Mouse (Mus musculus) embryo, embryonic 11.5 days (tissue): Measurements from ENCODE around the gene Inpp5b.

Experiments
- DNase-seq: peaks from one replicate; pipeline ENCODE4 v3.0.0-alpha.2; 2012; ENCODE audit warnings: low read depth, low spot score

Gene Inpp5b

GRCm38 (mm10) chr4:124765802-124766565 lies 24.3 kb downstream of the Inpp5b start:
- no peak for DNase-seq

GRCm38 (mm10) chr4:124766566-124766940 lies 24.9 kb downstream of the Inpp5b start:
- DNase-seq = no peak

DNA sequence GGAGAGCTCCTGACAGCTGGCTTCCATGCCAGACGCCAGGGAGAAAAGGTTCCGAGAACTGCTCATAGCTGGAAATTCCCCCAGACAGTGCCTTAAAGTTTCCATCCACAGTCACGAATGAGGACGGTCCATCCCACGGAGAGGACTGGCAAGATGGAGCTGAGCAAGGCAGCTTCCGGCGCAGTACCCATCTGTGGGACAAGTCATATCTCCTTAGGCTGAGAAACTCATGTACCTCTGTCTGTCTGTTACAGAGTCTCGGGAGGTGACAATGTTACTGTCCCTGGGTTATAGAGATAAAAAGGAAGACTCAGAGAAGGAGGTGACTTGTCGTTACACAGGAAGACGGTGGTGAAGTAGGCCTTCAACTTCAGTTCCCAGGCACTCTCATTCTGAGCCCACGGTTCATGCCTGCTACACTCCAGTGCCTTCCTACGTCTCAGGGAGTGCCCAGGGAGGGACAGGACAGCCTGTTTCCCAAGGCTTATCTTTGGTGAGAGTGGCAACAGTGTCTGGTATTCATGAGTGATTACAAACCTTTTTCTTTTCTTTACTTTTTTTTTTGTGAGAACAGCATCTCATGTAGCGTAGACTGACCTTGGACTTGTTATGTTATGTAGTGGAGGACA lies 27.4 kb downstream of the Inpp5b start:
- DNase-seq = no peak

DNA sequence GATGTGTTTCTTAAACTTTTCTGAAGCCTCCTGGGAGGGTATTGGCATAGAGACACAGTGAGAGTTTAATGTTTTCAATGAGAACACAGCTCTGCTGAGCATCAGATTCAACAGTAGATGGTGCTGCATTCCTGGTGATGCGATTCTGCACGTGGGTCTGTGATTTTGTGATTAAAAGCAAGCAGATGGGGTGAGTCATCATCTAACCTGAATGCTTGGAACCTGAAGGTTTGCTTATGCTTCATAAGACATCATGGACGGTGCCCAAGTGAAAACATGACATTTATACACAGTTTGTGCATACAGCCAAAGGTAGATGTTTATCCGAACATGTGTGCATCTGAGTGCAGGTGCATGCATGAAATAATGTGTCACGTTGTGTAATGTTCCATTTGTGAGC lies 29.0 kb downstream of the Inpp5b start:
- no peak for DNase-seq

DNA sequence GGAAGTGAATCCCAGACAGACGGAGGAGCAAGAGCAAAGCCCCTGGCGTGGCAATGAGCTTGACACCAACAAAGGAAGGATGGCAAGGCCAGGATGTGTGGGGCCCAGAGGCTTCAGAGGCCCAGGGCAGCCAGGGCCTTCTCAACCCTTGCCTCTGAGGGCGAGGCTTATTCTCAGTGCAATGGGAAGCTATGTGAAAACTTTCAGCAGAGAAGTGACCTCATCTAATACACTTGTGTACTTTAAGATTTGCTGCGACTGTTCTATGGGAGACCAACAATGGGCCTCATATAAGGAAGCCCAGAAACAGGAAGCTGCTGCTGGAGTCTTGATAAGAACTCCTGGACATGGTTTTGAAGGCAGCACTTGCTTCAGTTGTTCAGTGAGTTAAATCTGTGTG lies 30.5 kb downstream of the Inpp5b start:
- no peak for DNase-seq

DNA sequence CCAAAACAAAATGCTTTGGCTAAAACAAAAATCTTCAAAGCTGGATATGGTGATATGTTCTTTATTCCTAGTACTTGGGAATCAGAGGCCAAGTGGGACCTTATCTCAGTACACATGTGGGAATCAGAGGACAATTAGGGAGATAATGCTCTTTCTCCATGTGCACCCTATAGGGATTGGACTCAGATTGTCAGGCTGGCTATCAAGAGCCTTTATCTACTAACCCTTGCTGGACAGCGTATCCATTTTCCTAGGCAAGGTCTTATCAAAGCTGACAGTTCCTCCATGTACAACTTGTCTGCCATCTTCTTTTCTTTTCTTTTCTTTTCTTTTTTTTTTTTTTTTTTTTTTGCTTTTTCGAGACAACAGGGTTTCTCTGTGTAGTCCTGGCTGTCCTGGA lies 31.8 kb downstream of the Inpp5b start:
- no peak for DNase-seq

- no peak for DNase-seq
Measured at GRCm38 (mm10) chr4:124773995-124774394, 32.3 kb downstream of the Inpp5b start.

GRCm38 (mm10) chr4:124774429-124774828 lies 32.8 kb downstream of the Inpp5b start:
- no peak for DNase-seq

GRCm38 (mm10) chr4:124781361-124781760 lies 39.7 kb downstream of the Inpp5b start:
- no peak for DNase-seq

- no peak for DNase-seq
Measured at GRCm38 (mm10) chr4:124782395-124782794, 40.7 kb downstream of the Inpp5b start.

DNA sequence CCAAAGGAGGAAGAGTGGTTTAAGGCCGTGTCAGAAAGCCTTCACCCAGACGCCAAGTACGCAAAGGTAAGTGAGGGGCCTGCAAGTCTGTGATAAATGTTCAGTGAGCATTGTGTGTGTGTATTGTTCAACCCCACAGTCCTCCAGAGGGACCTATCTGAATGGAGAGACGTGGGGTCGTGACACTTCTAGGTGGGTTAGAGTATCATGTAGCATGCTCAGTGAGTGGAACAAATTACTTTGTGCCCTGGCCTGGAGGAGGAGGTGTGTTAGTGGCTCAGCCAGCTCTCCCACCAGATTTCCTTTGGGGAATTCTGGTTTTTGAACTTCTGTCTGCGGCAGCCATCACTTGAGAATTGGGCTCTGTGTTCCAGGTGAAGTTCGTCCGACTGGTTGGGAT lies 42.3 kb downstream of the Inpp5b start:
- DNase-seq = no peak

DNA sequence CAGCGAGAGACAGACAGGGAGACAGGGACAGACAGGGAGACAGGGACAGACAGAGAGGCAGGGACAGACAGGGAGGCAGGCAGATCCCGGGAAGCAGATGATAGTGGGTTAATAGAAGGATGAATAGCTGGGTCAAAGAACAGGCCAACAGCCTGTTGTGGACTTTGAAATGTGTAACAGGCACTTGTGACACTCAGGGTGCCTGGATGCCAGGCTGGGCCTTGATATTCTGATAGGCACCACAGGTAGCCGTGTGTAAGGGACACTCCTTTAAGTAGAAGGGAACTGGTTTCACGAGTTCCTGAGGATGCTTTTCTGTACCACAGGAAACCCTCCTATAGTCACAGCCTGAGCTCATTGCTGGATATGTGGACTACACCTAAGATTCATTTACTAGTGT lies 48.4 kb downstream of the Inpp5b start:
- no peak for DNase-seq

DNA sequence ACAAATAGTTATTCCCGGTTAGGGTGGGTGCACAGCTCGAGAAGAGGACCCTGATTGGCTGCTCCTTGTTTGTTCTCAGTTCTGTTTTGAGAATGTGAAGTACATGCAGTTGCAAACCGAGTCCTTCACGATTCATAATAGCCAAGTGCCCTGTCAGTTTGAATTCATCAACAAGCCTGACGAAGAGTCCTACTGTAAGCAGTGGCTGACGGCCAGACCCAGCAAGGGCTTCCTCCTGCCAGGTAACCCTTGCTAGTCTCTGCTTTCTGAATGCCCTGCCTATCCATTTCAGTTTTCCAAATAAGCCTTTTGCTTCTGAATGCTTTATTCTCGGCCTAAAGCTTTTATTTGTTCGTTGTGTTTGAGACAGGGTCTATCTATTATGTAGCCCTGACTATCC lies 50.5 kb downstream of the Inpp5b start:
- DNase-seq = no peak

- DNase-seq = no peak
Measured at GRCm38 (mm10) chr4:124796141-124796540, 54.5 kb downstream of the Inpp5b start.

DNA sequence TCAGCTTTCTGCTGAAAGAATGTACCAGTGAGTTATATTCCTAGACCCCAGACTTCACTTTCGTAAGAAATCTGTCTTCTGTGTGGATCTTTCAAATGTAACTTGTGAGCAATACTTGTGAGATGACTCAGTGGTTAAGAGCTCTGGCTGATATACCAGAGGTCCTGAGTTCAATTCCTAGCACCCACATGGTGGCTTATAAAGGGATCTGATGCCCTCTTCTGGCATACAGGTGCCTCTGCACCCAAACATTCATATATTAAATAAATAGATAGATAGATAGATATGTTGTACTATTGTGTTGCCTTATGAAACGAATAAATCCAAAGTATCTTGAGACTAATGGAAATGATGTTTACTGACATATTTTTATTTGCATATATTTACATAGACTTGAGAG lies 55.3 kb downstream of the Inpp5b start:
- DNase-seq = no peak

- DNase-seq = peak; percentile 85
Measured at GRCm38 (mm10) chr4:124801552-124802308, 60.1 kb downstream of the Inpp5b start, which contains the start of gene Mtf1. Gene Mtf1 (plus strand): TSS chr4:124802104.

DNA sequence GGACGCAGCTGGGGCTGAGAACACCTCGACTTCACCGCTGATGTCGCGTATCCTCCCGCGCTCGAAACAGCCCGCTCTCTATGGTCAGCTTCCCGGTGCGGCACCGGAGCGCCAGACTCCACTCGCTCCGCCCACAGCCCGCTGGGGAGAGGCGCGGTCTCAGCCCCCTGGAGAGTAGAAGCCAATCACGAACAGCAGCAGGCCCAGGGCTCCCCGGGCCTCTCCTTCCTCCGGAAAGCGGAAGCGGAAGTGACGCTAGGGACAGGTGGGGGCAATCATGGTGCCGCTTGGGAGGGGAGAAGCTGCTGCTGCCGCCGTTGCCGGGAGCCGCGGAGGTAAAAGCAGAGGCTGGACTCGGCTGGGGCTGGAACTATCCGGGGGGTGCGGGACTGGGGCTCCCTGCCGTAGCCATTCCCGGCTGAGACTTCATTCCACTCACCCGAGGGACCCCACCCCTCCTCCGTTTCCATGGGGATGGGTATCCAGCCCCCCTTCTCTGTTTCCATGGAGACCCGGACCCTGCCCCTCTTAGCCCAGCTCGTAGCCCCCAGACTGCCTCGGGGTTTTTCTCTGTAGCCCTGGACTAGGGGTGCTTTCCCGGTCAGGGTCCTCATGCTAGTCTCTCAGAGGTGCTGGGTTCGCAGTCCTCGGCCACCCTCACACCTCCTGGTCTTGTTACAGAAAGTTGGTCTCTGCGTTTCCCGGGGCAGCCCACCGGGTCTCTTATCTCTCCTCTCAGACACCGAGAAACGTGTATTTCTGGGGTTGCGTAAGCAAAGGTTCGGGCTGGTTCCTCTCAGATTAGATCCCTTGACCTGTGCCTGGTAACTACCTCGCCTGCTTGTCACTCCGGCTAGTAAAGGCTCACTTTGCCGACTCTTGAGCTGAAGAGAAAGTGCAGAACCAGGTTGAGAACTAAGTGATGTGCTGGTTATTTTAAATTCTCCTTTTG lies 60.9 kb downstream of the Inpp5b start:
- DNase-seq = peak; percentile 94

DNA sequence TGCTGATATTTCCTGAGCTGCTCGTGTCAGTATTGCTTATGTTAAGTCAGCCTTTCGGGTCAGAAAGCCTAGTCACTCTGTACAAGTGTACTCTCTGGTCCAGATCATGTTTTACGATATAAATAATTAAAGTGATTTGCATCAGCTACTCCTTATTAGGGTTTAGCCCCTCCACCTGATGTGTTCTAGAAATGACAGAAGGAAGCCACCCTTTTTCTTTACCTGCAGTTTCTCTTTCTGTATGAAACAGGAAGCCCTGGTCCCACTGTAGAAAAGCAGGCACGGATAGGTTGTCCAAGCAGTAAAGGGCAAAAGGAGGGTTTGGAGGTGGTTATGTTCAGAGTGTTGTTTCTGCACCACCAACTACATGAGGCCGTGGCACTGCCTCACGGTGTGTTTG lies 61.8 kb downstream of the Inpp5b start:
- no peak for DNase-seq

DNA sequence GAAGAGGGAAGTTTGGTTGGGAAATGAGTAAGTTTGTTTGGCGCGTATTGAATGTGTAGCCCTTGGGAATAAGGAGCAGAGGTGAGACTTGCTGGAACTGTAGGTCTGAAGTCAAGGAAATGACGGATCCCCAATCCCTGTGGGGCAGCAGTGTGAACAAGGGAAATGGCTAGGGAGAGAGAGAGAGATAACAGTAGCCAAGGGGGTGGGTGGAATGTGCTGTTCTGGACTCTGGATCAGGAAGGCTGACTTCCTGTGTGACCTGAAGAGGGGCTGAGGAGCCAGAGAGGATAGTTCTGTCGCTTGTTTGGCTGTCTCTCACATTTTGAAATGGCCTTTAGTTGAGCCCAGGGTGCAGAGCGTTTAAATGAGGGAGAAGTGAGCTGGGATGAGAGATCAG lies 66.9 kb downstream of the Inpp5b start:
- no peak for DNase-seq

GRCm38 (mm10) chr4:124809136-124809883 lies 67.7 kb downstream of the Inpp5b start:
- no peak for DNase-seq

GRCm38 (mm10) chr4:124810056-124810455 lies 68.4 kb downstream of the Inpp5b start:
- no peak for DNase-seq
